Mouse (Mus musculus): ENCODE data around the gene Bglap2. TPM values are rescaled to one million over a fixed set of nuclear protein-coding genes. Genes with fewer than 3 reads are reported as not detected.
"Not testable (repeated sequence)": the region's sequence is repeated elsewhere in the genome, so short reads cannot be mapped to it uniquely, and the experiment has no call there.

Gene Bglap2
- polyA plus RNA-seq, 1 experiment: not detected

GRCm38 (mm10) chr3:88403522-88404230 lies 25.2 kb upstream of the Bglap2 start:
- TF ChIP-seq CTCF (IDR thresholded peaks at IDR 0.05; ENCODE audit: low read depth, low read length): no peak
- no peak for TF ChIP-seq EP300 (IDR thresholded peaks at IDR 0.05; ENCODE audit: insufficient read depth, low read depth, low read length)
- no peak for TF ChIP-seq POLR2A (IDR thresholded peaks at IDR 0.05; ENCODE audit: insufficient read depth, low read length)
- Histone ChIP-seq H3K9me3 (replicated peaks; ENCODE audit: control insufficient read depth, insufficient read depth, low read length, poor library complexity, severe bottlenecking) (no peaks in the 10 kb centered on the region), H3K36me3 (ENCODE audit: control insufficient read depth, insufficient read depth, low read length, poor library complexity, severe bottlenecking) (peaks cover 4% of the 10 kb centered on the region; the same call in 1 of the 2 replicates), H3K27ac (ENCODE audit: insufficient read depth, low read length) (no peak overlapping the region), H3K4me3 (ENCODE audit: low read depth, low read length) (no peak overlapping the region), H3K27me3 (ENCODE audit: control insufficient read depth, insufficient read depth, low read length, poor library complexity, severe bottlenecking) (no peaks in the 10 kb centered on the region), H3K4me1 (ENCODE audit: control insufficient read depth, insufficient read depth, low read length) (peaks cover 1% of the 10 kb centered on the region), H3K9ac (ENCODE audit: low read depth, poor library complexity, severe bottlenecking) (no peak overlapping the region)

GRCm38 (mm10) chr3:88398666-88399065 lies 20.2 kb upstream of the Bglap2 start:
- Histone ChIP-seq H3K27ac (ENCODE audit: insufficient read depth, low read length) (no peak overlapping the region), H3K9me3 (replicated peaks; ENCODE audit: control insufficient read depth, insufficient read depth, low read length, poor library complexity, severe bottlenecking) (no peaks in the 10 kb centered on the region), H3K27me3 (ENCODE audit: control insufficient read depth, insufficient read depth, low read length, poor library complexity, severe bottlenecking) (no peaks in the 10 kb centered on the region), H3K4me3 (ENCODE audit: low read depth, low read length) (no peak overlapping the region), H3K36me3 (ENCODE audit: control insufficient read depth, insufficient read depth, low read length, poor library complexity, severe bottlenecking) (0 out of 2 replicates have a peak, but pooled peaks cover under 1% of the 10 kb centered on the region), H3K4me1 (ENCODE audit: control insufficient read depth, insufficient read depth, low read length) (no peaks in the 10 kb centered on the region), H3K9ac (ENCODE audit: low read depth, poor library complexity, severe bottlenecking) (no peak overlapping the region)
- no peak for TF ChIP-seq POLR2A (IDR thresholded peaks at IDR 0.05; ENCODE audit: insufficient read depth, low read length)
- no peak for TF ChIP-seq EP300 (IDR thresholded peaks at IDR 0.05; ENCODE audit: insufficient read depth, low read depth, low read length)
- no peak for TF ChIP-seq CTCF (IDR thresholded peaks at IDR 0.05; ENCODE audit: low read depth, low read length)

GRCm38 (mm10) chr3:88395742-88396141 lies 17.2 kb upstream of the Bglap2 start:
- H3K36me3 ChIP-seq (ENCODE audit: control insufficient read depth, insufficient read depth, low read length, poor library complexity, severe bottlenecking): no peaks in the 10 kb centered on the region

GRCm38 (mm10) chr3:88395288-88395687 lies 16.8 kb upstream of the Bglap2 start:
- peaks cover 15% of the 10 kb centered on the region for H3K9me3 ChIP-seq (replicated peaks; ENCODE audit: control insufficient read depth, insufficient read depth, low read length, poor library complexity, severe bottlenecking)
- H3K4me3 ChIP-seq (ENCODE audit: low read depth, low read length): no peak overlapping the region
- no peaks in the 10 kb centered on the region for H3K36me3 ChIP-seq (ENCODE audit: control insufficient read depth, insufficient read depth, low read length, poor library complexity, severe bottlenecking)
- TF ChIP-seq POLR2A (IDR thresholded peaks at IDR 0.05; ENCODE audit: insufficient read depth, low read length) (no peak), EP300 (IDR thresholded peaks at IDR 0.05; ENCODE audit: insufficient read depth, low read depth, low read length) (no peak), CTCF (IDR thresholded peaks at IDR 0.05; ENCODE audit: low read depth, low read length) (no peak)
- H3K4me1 ChIP-seq (ENCODE audit: control insufficient read depth, insufficient read depth, low read length): no peaks in the 10 kb centered on the region
- H3K9ac ChIP-seq (ENCODE audit: low read depth, poor library complexity, severe bottlenecking): no peak overlapping the region
- H3K27ac ChIP-seq (ENCODE audit: insufficient read depth, low read length): no peak overlapping the region
- H3K27me3 ChIP-seq (ENCODE audit: control insufficient read depth, insufficient read depth, low read length, poor library complexity, severe bottlenecking): no peaks in the 10 kb centered on the region

More at GRCm38 (mm10) chr3:88395742-88396141, 17.2 kb upstream of the Bglap2 start:
- Histone ChIP-seq H3K27ac (ENCODE audit: insufficient read depth, low read length) (no peak overlapping the region), H3K4me3 (ENCODE audit: low read depth, low read length) (no peak overlapping the region), H3K9ac (ENCODE audit: low read depth, poor library complexity, severe bottlenecking) (no peak overlapping the region), H3K4me1 (ENCODE audit: control insufficient read depth, insufficient read depth, low read length) (no peaks in the 10 kb centered on the region), H3K9me3 (replicated peaks; ENCODE audit: control insufficient read depth, insufficient read depth, low read length, poor library complexity, severe bottlenecking) (peaks cover 11% of the 10 kb centered on the region), H3K27me3 (ENCODE audit: control insufficient read depth, insufficient read depth, low read length, poor library complexity, severe bottlenecking) (no peaks in the 10 kb centered on the region)
- TF ChIP-seq EP300 (IDR thresholded peaks at IDR 0.05; ENCODE audit: insufficient read depth, low read depth, low read length) (no peak), CTCF (IDR thresholded peaks at IDR 0.05; ENCODE audit: low read depth, low read length) (no peak), POLR2A (IDR thresholded peaks at IDR 0.05; ENCODE audit: insufficient read depth, low read length) (no peak)

GRCm38 (mm10) chr3:88393776-88394375 lies 15.4 kb upstream of the Bglap2 start:
- H3K9me3 ChIP-seq (replicated peaks; ENCODE audit: control insufficient read depth, insufficient read depth, low read length, poor library complexity, severe bottlenecking): peaks cover 23% of the 10 kb centered on the region
- H3K4me1 ChIP-seq (ENCODE audit: control insufficient read depth, insufficient read depth, low read length): no peaks in the 10 kb centered on the region
- H3K36me3 ChIP-seq (ENCODE audit: control insufficient read depth, insufficient read depth, low read length, poor library complexity, severe bottlenecking): no peaks in the 10 kb centered on the region
- no peak overlapping the region for H3K27ac ChIP-seq (ENCODE audit: insufficient read depth, low read length)
- H3K9ac ChIP-seq (ENCODE audit: low read depth, poor library complexity, severe bottlenecking): no peak overlapping the region
- H3K4me3 ChIP-seq (ENCODE audit: low read depth, low read length): no peak overlapping the region; the same call in 1 of the 2 replicates
- H3K27me3 ChIP-seq (ENCODE audit: control insufficient read depth, insufficient read depth, low read length, poor library complexity, severe bottlenecking): no peaks in the 10 kb centered on the region
- TF ChIP-seq EP300 (IDR thresholded peaks at IDR 0.05; ENCODE audit: insufficient read depth, low read depth, low read length) (no peak), CTCF (IDR thresholded peaks at IDR 0.05; ENCODE audit: low read depth, low read length) (no peak)

- no peaks in the 10 kb centered on the region for H3K9me3 ChIP-seq (replicated peaks; ENCODE audit: control insufficient read depth, insufficient read depth, low read length, poor library complexity, severe bottlenecking)
- no peak within 1 kb of the TSS for H3K27ac ChIP-seq (ENCODE audit: insufficient read depth, low read length)
- TF ChIP-seq CTCF (IDR thresholded peaks at IDR 0.05; ENCODE audit: low read depth, low read length): no peak
- no peak for TF ChIP-seq POLR2A (IDR thresholded peaks at IDR 0.05; ENCODE audit: insufficient read depth, low read length)
- no peak for TF ChIP-seq EP300 (IDR thresholded peaks at IDR 0.05; ENCODE audit: insufficient read depth, low read depth, low read length)
- H3K36me3 ChIP-seq (ENCODE audit: control insufficient read depth, insufficient read depth, low read length, poor library complexity, severe bottlenecking): no peaks in the 10 kb centered on the region
- H3K4me1 ChIP-seq (ENCODE audit: control insufficient read depth, insufficient read depth, low read length): no peaks in the 10 kb centered on the region
- no peak within 1 kb of the TSS for H3K4me3 ChIP-seq (ENCODE audit: low read depth, low read length)
- H3K9ac ChIP-seq (ENCODE audit: low read depth, poor library complexity, severe bottlenecking): no peak within 1 kb of the TSS
- H3K27me3 ChIP-seq (ENCODE audit: control insufficient read depth, insufficient read depth, low read length, poor library complexity, severe bottlenecking): no peaks in the 10 kb centered on the region
These were observed 5.9 kb upstream of the Bglap2 start, which contains the start of gene Bglap for GRCm38 (mm10) chr3:88384364-88384763. Bglap (minus strand) TSS chr3:88384464.

- not testable (repeated sequence) for H3K27me3 ChIP-seq (ENCODE audit: control insufficient read depth, insufficient read depth, low read length, poor library complexity, severe bottlenecking); H3K9me3 ChIP-seq (replicated peaks; ENCODE audit: control insufficient read depth, insufficient read depth, low read length, poor library complexity, severe bottlenecking); H3K4me1 ChIP-seq (ENCODE audit: control insufficient read depth, insufficient read depth, low read length); H3K9ac ChIP-seq (ENCODE audit: low read depth, poor library complexity, severe bottlenecking); H3K27ac ChIP-seq (ENCODE audit: insufficient read depth, low read length); H3K4me3 ChIP-seq (ENCODE audit: low read depth, low read length); H3K36me3 ChIP-seq (ENCODE audit: control insufficient read depth, insufficient read depth, low read length, poor library complexity, severe bottlenecking)
These were observed 3.9 kb upstream of the Bglap2 start for GRCm38 (mm10) chr3:88382383-88382782.

- not testable (repeated sequence) for H3K4me1 ChIP-seq (ENCODE audit: control insufficient read depth, insufficient read depth, low read length); H3K36me3 ChIP-seq (ENCODE audit: control insufficient read depth, insufficient read depth, low read length, poor library complexity, severe bottlenecking); H3K27me3 ChIP-seq (ENCODE audit: control insufficient read depth, insufficient read depth, low read length, poor library complexity, severe bottlenecking); H3K9me3 ChIP-seq (replicated peaks; ENCODE audit: control insufficient read depth, insufficient read depth, low read length, poor library complexity, severe bottlenecking); H3K9ac ChIP-seq (ENCODE audit: low read depth, poor library complexity, severe bottlenecking); H3K27ac ChIP-seq (ENCODE audit: insufficient read depth, low read length)
- H3K4me3 ChIP-seq (ENCODE audit: low read depth, low read length): 0 out of 2 replicates have a peak overlapping the region, but pooled peaks have one; percentile 43
These were observed 3.2 kb upstream of the Bglap2 start for GRCm38 (mm10) chr3:88381389-88382315.

Measured in ES-Bruce4 (cell line).